Mouse (Mus musculus) lung, embryonic 14.5 days (tissue): ENCODE data around the gene Lhx3. TPM values are rescaled to one million over a fixed set of nuclear protein-coding genes. Genes with fewer than 3 reads are reported as not detected.
A peak's percentile ranks its signal among the peaks of the same experiment; 100 is the strongest.

ENCODE experiments used
- ATAC-seq: fragments of 200-750 bp; cut with Nextera tagmentation; 2 replicates; pipeline ENCODE4 v1.8.0; 2017; ENCODE audit warnings: mild to moderate bottlenecking, moderate TSS enrichment, moderate library complexity; ENCODE audit not compliant: insufficient read depth
- DNase-seq: peaks from one replicate; pipeline ENCODE4 v3.0.0-alpha.2; 2015
- H3K27ac ChIP-seq: fragments of 300-500 bp; sonication (generic); 2 replicates; pipeline ENCODE4 v1.5.1; 2014; ENCODE audit warnings: low read depth, mild to moderate bottlenecking, moderate library complexity
- H3K27me3 ChIP-seq: fragments of 300-500 bp; sonication (generic); 2 replicates; pipeline ENCODE4 v1.6.1; 2014; ENCODE audit warnings: low read length, control low read depth; ENCODE audit not compliant: insufficient read depth
- H3K36me3 ChIP-seq: fragments of 300-500 bp; sonication (generic); 2 replicates; pipeline ENCODE4 v1.6.1; 2014; ENCODE audit warnings: control low read depth; ENCODE audit not compliant: insufficient read depth
- H3K4me1 ChIP-seq: fragments of 300-500 bp; sonication (generic); 2 replicates; pipeline ENCODE4 v1.6.1; 2014; ENCODE audit warnings: antibody characterized with exemption, control low read depth; ENCODE audit not compliant: insufficient read depth
- H3K4me2 ChIP-seq: fragments of 300-500 bp; sonication (generic); 2 replicates; pipeline ENCODE4 v1.6.1; 2014; ENCODE audit warnings: mild to moderate bottlenecking
- H3K4me3 ChIP-seq: fragments of 300-500 bp; sonication (generic); 2 replicates; pipeline ENCODE4 v1.5.1; 2014; ENCODE audit warnings: low read depth, low read length
- H3K9ac ChIP-seq: fragments of 300-500 bp; sonication (generic); 2 replicates; pipeline ENCODE4 v1.6.1; 2014
- H3K9me3 ChIP-seq: fragments of 300-500 bp; sonication (generic); 2 replicates; pipeline ENCODE4 v1.6.1; 2016; ENCODE audit warnings: low read depth, low read length, control low read depth
- CTCF ChIP-seq: IDR thresholded peaks from 2 replicates; pipeline ENCODE4 v1.5.1; 2016; ENCODE audit warnings: antibody characterized with exemption, low read depth
- WGBS: fragments of 180-500 bp; shearing (Covaris S2); extraction: QIAGEN DNeasy Blood & Tissue Kit; methylation state at CpG from one replicate; pipeline ENCODE4 v1.1.7; 2014; 5-methylcytosine and 5-hydroxymethylcytosine counted together
- polyA plus RNA-seq: library from polyadenylated mRNA; unstranded; fragments of >200 nt; fragmentation: Nextera tagmentation; extraction: Ambion mirVana; gene quantifications from 2 replicates; pipeline ENCODE4 v1.2.1, GENCODE M21; 2014

Gene Lhx3
- polyA plus RNA-seq, 1 experiment from 2014 or later: not detected

DNA sequence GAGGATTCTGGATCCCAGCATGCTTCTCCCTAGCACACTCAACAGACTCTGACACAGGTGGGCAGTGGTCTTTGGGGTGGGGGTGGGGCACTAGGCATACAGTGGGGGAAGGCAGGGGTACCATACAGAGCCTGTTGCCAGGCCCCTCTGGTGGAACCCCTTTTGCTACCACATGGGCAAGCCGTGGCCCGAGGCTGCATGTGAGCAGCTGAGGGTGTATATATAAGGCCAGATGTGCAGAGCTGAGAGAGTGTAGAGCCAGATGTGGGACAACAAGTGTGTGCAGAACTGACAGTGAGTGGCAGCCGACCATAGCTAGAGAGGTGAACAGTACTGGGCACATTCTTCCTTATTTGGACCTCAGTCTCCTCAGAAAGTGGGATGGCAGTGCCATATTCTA is 41.2 kb downstream of the Lhx3 start:
- DNase-seq (no peak), ATAC-seq (no peak)
- no peaks in the 10 kb centered on the region for H3K4me1 ChIP-seq
- H3K27ac ChIP-seq: no peak overlapping the region
- H3K36me3 ChIP-seq: no peaks in the 10 kb centered on the region
- 39% methylated on average over 3 of the region's 3 CpGs for WGBS
- no peak overlapping the region for H3K4me3 ChIP-seq
- H3K9me3 ChIP-seq: no peaks in the 10 kb centered on the region
- TF ChIP-seq CTCF: no peak
- H3K9ac ChIP-seq: no peak overlapping the region
- H3K27me3 ChIP-seq: no peaks in the 10 kb centered on the region
- H3K4me2 ChIP-seq: no peak overlapping the region

DNA sequence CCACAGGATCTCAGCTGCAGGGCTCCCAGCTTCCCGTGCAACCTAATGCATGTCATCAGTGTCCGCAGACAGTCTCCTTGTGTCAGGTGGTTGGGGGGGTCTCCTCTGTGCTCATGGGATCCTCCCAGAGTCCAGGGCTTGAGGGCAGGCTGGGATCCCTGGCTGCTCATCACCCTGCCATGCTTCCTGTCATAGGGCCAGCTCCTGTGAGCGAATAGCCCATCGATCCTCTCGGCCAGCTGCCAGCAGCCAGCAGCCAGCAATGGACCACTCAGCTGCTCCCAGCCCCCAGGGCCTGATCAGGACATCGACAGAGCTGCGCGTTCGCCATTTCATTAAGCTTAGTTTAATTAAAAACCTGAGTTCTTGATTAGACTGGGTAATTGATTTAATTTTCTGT is 50.0 kb downstream of the Lhx3 start:
- Histone ChIP-seq H3K27ac (no peak overlapping the region), H3K4me3 (no peak overlapping the region), H3K9ac (no peak overlapping the region), H3K36me3 (no peaks in the 10 kb centered on the region), H3K4me1 (no peaks in the 10 kb centered on the region), H3K27me3 (no peaks in the 10 kb centered on the region), H3K4me2 (no peak overlapping the region), H3K9me3 (no peaks in the 10 kb centered on the region)
- 80% methylated on average over 9 of the region's 9 CpGs for WGBS
- no peak for TF ChIP-seq CTCF
- no peak for ATAC-seq
- no peak for DNase-seq

DNA sequence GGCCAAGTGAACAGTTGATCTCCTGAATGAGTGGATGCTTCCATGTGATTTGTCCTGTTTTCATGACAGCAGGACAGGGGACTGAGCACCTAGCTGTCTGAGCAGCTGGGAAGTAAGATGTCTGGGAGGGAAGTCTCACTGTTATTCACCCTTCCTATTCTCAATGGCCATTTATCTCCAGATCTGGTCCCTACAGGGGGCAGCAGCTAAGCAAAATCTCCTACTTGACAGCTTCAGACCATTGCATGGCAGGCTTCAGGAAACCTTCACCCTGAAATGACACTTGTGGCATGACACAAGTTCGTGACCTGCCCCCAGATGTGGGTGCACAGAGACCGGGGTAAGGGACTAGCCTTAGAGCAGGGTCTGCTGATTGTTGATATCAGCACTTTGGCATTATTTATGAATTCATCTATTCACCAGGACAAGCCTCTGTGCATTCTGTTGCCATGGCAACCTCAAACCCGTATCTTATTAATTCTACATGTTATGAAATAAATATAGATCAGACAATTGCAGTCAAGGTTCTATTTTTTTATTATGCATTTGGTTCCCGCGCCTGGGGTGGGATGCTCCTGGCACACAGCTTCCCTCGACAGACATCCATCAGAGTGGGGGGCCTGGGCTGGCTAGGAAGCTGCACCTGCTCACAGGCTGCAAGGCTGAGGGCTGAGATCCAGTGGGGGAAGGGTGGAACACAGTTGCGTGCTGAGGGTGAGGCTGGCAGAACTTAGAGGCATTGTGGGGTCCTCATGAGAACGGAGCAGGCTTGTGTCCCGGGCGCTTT is 51.7 kb downstream of the Lhx3 start:
- H3K9ac ChIP-seq: no peak overlapping the region
- H3K4me2 ChIP-seq: no peak overlapping the region
- no peak overlapping the region for H3K27ac ChIP-seq
- H3K36me3 ChIP-seq: no peaks in the 10 kb centered on the region
- H3K4me3 ChIP-seq: no peak overlapping the region
- no peaks in the 10 kb centered on the region for H3K9me3 ChIP-seq
- H3K4me1 ChIP-seq: no peaks in the 10 kb centered on the region
- TF ChIP-seq CTCF: no peak
- no peaks in the 10 kb centered on the region for H3K27me3 ChIP-seq
- no peak for ATAC-seq
- DNase-seq: no peak
- WGBS: 63% methylated on average over 10 of the region's 10 CpGs

DNA sequence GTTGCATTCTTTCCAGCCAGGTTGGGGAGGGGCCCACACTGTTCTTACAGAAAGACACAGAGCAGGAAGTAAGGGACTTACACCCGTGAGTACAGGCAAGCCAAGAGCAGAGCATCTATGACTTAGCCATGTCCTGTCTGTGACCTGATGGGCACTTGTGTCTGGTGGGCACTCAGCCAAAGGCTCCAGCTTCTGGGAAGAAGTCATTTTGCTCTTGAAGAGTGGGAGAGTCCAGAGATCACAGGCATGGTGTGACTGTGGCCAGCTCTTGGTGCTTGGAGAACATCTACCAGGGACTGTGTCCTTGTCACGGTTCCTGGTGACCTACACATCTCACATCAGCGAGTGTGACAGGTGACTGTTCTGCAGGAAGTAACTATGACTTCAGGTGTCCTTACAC is 52.4 kb downstream of the Lhx3 start:
- WGBS: 58% methylated on average over 3 of the region's 3 CpGs
- no peak for DNase-seq
- Histone ChIP-seq H3K4me2 (no peak overlapping the region), H3K9ac (no peak overlapping the region), H3K4me1 (no peaks in the 10 kb centered on the region), H3K36me3 (no peaks in the 10 kb centered on the region), H3K4me3 (no peak overlapping the region), H3K27ac (no peak overlapping the region), H3K27me3 (no peaks in the 10 kb centered on the region), H3K9me3 (no peaks in the 10 kb centered on the region)
- no peak for TF ChIP-seq CTCF
- no peak for ATAC-seq

DNA sequence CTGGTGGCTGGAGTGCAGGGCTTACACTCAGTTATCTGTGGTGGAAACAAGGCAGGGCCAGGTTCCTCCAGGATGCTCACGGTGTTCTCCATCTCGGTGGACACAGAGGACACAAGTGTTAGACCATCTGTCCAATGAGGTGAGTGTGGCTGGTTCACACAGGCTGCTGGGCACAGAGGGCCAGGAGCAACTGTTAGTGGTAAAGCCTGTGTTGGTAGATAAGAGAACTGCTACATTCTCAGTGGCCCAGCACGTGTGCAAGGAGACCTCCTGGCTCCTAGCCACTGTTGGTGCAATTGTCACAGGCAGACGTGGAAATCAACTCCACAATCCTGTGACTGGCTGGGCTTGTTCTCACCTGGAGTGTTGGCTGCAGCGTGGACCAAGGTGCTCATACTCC is 53.5 kb downstream of the Lhx3 start:
- Histone ChIP-seq H3K9me3 (no peaks in the 10 kb centered on the region), H3K4me3 (no peak overlapping the region), H3K27me3 (no peaks in the 10 kb centered on the region), H3K4me2 (no peak overlapping the region), H3K4me1 (no peaks in the 10 kb centered on the region), H3K9ac (no peak overlapping the region), H3K36me3 (no peaks in the 10 kb centered on the region), H3K27ac (no peak overlapping the region)
- TF ChIP-seq CTCF: no peak
- no peak for DNase-seq
- no peak for ATAC-seq
- 54% methylated on average over 5 of the region's 5 CpGs for WGBS

DNA sequence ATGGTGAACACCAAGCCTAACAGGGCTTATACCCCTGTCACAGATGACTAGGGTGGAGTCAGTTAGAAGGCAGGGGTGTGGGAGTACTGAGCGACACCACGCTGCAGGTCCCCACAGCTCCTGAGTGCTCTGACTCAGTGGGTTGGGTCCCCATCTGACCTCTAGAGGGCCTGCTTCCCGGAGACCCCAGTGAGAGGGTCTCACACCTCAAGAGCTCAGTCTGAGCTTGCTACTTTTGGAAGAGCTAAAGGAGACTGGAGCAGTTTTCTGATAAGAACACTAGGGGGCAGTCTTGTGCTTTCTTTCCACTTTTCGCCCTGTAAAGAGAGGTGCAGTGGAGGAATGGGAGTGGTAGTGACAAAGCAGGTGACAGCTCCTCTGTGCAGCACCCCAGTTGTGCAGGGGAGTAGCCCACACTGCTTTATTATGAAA is 54.2 kb downstream of the Lhx3 start:
- 3% methylated on average over 4 of the region's 4 CpGs for WGBS
- peak; percentile 83 for TF ChIP-seq CTCF
- H3K4me2 ChIP-seq: no peak overlapping the region
- H3K36me3 ChIP-seq: no peaks in the 10 kb centered on the region
- no peak overlapping the region for H3K9ac ChIP-seq
- peak; percentile 84 for DNase-seq
- H3K4me1 ChIP-seq: no peaks in the 10 kb centered on the region
- peak; percentile 70 for ATAC-seq
- H3K27ac ChIP-seq: no peak overlapping the region
- H3K4me3 ChIP-seq: no peak overlapping the region
- H3K9me3 ChIP-seq: no peaks in the 10 kb centered on the region
- H3K27me3 ChIP-seq: no peaks in the 10 kb centered on the region

DNA sequence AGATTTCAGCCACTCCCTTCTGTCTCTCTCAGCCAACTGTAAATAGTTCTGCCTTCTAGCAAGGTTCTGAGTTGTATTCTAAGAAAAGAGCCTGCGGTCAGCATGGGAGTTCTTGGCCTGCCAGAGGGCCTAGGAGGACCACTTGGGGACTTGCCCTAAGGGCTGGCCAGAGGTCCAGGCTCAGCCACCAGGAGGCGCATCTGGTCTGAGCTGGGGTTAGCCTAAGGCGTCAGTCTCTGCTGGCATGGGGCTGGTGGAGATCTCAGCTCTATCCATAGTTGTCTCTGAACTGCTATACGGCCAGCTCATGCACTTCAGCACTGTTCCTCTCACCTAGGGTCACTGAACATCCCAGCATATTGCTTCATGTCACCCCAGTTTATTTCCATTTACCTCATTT is 54.8 kb downstream of the Lhx3 start:
- no peaks in the 10 kb centered on the region for H3K36me3 ChIP-seq
- ATAC-seq (peak; percentile 52; the same call in 1 of the 2 replicates), DNase-seq (peak; percentile 68)

More for the DNA sequence above, 54.8 kb downstream of the Lhx3 start:
- 27% methylated on average over 4 of the region's 4 CpGs for WGBS
- Histone ChIP-seq H3K27me3 (no peaks in the 10 kb centered on the region), H3K9me3 (no peaks in the 10 kb centered on the region), H3K27ac (no peak overlapping the region), H3K4me2 (no peak overlapping the region), H3K4me3 (no peak overlapping the region), H3K9ac (no peak overlapping the region), H3K4me1 (no peaks in the 10 kb centered on the region)
- peak; percentile 67 for TF ChIP-seq CTCF

Other genes with a start within 250 kb of the Lhx3 start
- 27.8 and 31.9 TPM in 2 replicates for gene Camsap1, start 225.0 kb downstream of the Lhx3 start, polyA plus RNA-seq
- gene Ubac1, start 186.5 kb downstream of the Lhx3 start, polyA plus RNA-seq: 72.6 and 80.8 TPM in 2 replicates
- 8.6 and 9.4 TPM in 2 replicates for gene Nacc2, start 85.1 kb downstream of the Lhx3 start, polyA plus RNA-seq
- gene Qsox2, start 29.2 kb upstream of the Lhx3 start, polyA plus RNA-seq: 25.8 and 26.1 TPM in 2 replicates
- 0.28 and 0.36 TPM in 2 replicates for gene Ccdc187, start 86.3 kb upstream of the Lhx3 start, polyA plus RNA-seq
- gene Gpsm1, start 107.2 kb upstream of the Lhx3 start, polyA plus RNA-seq: 37.9 and 40.5 TPM in 2 replicates
- gene Dnlz, start 143.8 kb upstream of the Lhx3 start, polyA plus RNA-seq: 29.1 and 32.1 TPM in 2 replicates
- 2.4 and 2.8 TPM in 2 replicates for gene Card9, start 152.6 kb upstream of the Lhx3 start, polyA plus RNA-seq
- 28.1 and 32.8 TPM in 2 replicates for gene Snapc4, start 172.4 kb upstream of the Lhx3 start, polyA plus RNA-seq
- gene Entr1, start 181.0 kb upstream of the Lhx3 start, polyA plus RNA-seq: 103 and 116 TPM in 2 replicates
- gene Pmpca, start 181.1 kb upstream of the Lhx3 start, polyA plus RNA-seq: 97.4 and 104 TPM in 2 replicates
- gene Inpp5e, start 200.9 kb upstream of the Lhx3 start, polyA plus RNA-seq: 18.6 and 22.4 TPM in 2 replicates
- gene Sec16a, start 236.9 kb upstream of the Lhx3 start, polyA plus RNA-seq: 36.0 and 36.5 TPM in 2 replicates